Mouse (Mus musculus): ENCODE results near the gene Rnf103.

Rnf103 gene

GRCm38 (mm10) chr6:71492756-71493674 is 679 bp upstream of the Rnf103 start:
- DNase-seq (ENCODE audit: low spot score in 2 of 2): no peak

- no peak for DNase-seq (ENCODE audit: low spot score in 2 of 2)
Observed at GRCm38 (mm10) chr6:71494341-71495020, 787 bp downstream of the Rnf103 start.

GRCm38 (mm10) chr6:71500575-71500974 is 6.9 kb downstream of the Rnf103 start:
- DNase-seq (ENCODE audit: low spot score in 2 of 2): no peak

- DNase-seq (ENCODE audit: low spot score in 2 of 2): no peak
Observed at GRCm38 (mm10) chr6:71503001-71503400, 9.3 kb downstream of the Rnf103 start.

- no peak for DNase-seq (ENCODE audit: low spot score in 2 of 2)
Observed at GRCm38 (mm10) chr6:71503670-71504069, 10.0 kb downstream of the Rnf103 start.

GRCm38 (mm10) chr6:71504091-71504490 is 10.4 kb downstream of the Rnf103 start:
- DNase-seq (ENCODE audit: low spot score in 2 of 2): peak in 1 of 2 experiments; percentile 14

- DNase-seq (ENCODE audit: low spot score in 2 of 2): no peak
Observed at GRCm38 (mm10) chr6:71505671-71506070, 12.0 kb downstream of the Rnf103 start.

- no peak for DNase-seq (ENCODE audit: low spot score in 2 of 2)
Observed at GRCm38 (mm10) chr6:71519476-71519875, 25.8 kb downstream of the Rnf103 start.

- DNase-seq (ENCODE audit: low spot score in 2 of 2): no peak
Observed at GRCm38 (mm10) chr6:71525556-71525955, 31.9 kb downstream of the Rnf103 start.

GRCm38 (mm10) chr6:71527056-71527455 is 33.4 kb downstream of the Rnf103 start:
- DNase-seq (ENCODE audit: low spot score in 2 of 2): no peak

GRCm38 (mm10) chr6:71527826-71528225 is 34.1 kb downstream of the Rnf103 start:
- DNase-seq (ENCODE audit: low spot score in 2 of 2): no peak

GRCm38 (mm10) chr6:71530176-71530575 is 36.5 kb downstream of the Rnf103 start:
- DNase-seq (ENCODE audit: low spot score in 2 of 2): no peak

- DNase-seq (ENCODE audit: low spot score in 2 of 2): peak in 1 of 2 experiments; percentile 15
Observed at GRCm38 (mm10) chr6:71537286-71537685, 43.6 kb downstream of the Rnf103 start.

- peak; percentile 97 to 98 for DNase-seq (ENCODE audit: low spot score in 2 of 2)
Observed at GRCm38 (mm10) chr6:71543686-71544499, 50.2 kb downstream of the Rnf103 start, which contains the start of gene Chmp3. Gene Chmp3 (plus strand): TSS chr6:71543797.

- peak; percentile 55 to 62 for DNase-seq (ENCODE audit: low spot score in 2 of 2)
Observed at GRCm38 (mm10) chr6:71555507-71555951, 61.8 kb downstream of the Rnf103 start.

GRCm38 (mm10) chr6:71556826-71557225 is 63.1 kb downstream of the Rnf103 start:
- DNase-seq (ENCODE audit: low spot score in 2 of 2): no peak

Data from heart, adult 9 months (tissue).